Mouse (Mus musculus): ENCODE measurements at regions not wholly inside any gene's neighbourhood (a gene's known extent, or its start where the extent isn't known, plus 50 kb on each side); places are given as distances from the start of the nearest gene placed in this dataset.

GRCm38 (mm10) chr1:186399762-186400161 is 282.7 kb upstream of the Lyplal1 start:
- Histone ChIP-seq H3K4me1 (no peaks in the 10 kb centered on the region), H3K36me3 (no peaks in the 10 kb centered on the region), H3K9me3 (no peaks in the 10 kb centered on the region), H3K4me2 (no peak overlapping the region), H3K27me3 (replicated peaks) (no peaks in the 10 kb centered on the region), H3K27ac (peak overlapping the region; percentile 26; the same call in 1 of the 2 replicates), H3K9ac (no peak overlapping the region), H3K4me3 (replicated peaks) (no peak overlapping the region)
- WGBS: 10% methylated on average over 8 of the region's 8 CpGs
- ATAC-seq (ENCODE audit: insufficient read depth, low FRiP score, low read depth): no peak; the same call in 1 of the 2 replicates

GRCm38 (mm10) chr1:186393005-186393404 is 275.9 kb upstream of the Lyplal1 start:
- Histone ChIP-seq H3K36me3 (no peaks in the 10 kb centered on the region), H3K4me2 (no peak overlapping the region), H3K9ac (no peak overlapping the region), H3K4me3 (replicated peaks) (no peak overlapping the region), H3K27ac (no peak overlapping the region), H3K4me1 (no peaks in the 10 kb centered on the region), H3K27me3 (replicated peaks) (no peaks in the 10 kb centered on the region), H3K9me3 (no peaks in the 10 kb centered on the region)
- no peak for ATAC-seq (ENCODE audit: insufficient read depth, low FRiP score, low read depth)
- WGBS: 52% methylated on average over 5 of the region's 5 CpGs

- Histone ChIP-seq H3K9ac (no peak overlapping the region), H3K36me3 (no peaks in the 10 kb centered on the region), H3K4me3 (replicated peaks) (no peak overlapping the region), H3K9me3 (no peaks in the 10 kb centered on the region), H3K27me3 (replicated peaks) (no peaks in the 10 kb centered on the region), H3K4me1 (no peaks in the 10 kb centered on the region), H3K27ac (no peak overlapping the region), H3K4me2 (no peak overlapping the region)
- ATAC-seq (ENCODE audit: insufficient read depth, low FRiP score, low read depth): no peak
- WGBS: 70% methylated on average over 4 of the region's 4 CpGs
These were observed 267.3 kb upstream of the Lyplal1 start for GRCm38 (mm10) chr1:186384440-186384839.

- H3K27me3 ChIP-seq (replicated peaks): no peaks in the 10 kb centered on the region
- no peak for ATAC-seq (ENCODE audit: insufficient read depth, low FRiP score, low read depth)
- no peaks in the 10 kb centered on the region for H3K9me3 ChIP-seq
- H3K27ac ChIP-seq: no peak overlapping the region
- 75% methylated on average over 2 of the region's 2 CpGs for WGBS
- H3K4me1 ChIP-seq: no peaks in the 10 kb centered on the region
- no peak overlapping the region for H3K4me2 ChIP-seq
- H3K9ac ChIP-seq: no peak overlapping the region
- H3K4me3 ChIP-seq (replicated peaks): no peak overlapping the region
- no peaks in the 10 kb centered on the region for H3K36me3 ChIP-seq
These were observed 266.3 kb upstream of the Lyplal1 start for GRCm38 (mm10) chr1:186383453-186383852.

GRCm38 (mm10) chr1:186383006-186383405 is 265.9 kb upstream of the Lyplal1 start:
- ATAC-seq (ENCODE audit: insufficient read depth, low FRiP score, low read depth): no peak

GRCm38 (mm10) chr1:186379938-186380847 is 263.1 kb upstream of the Lyplal1 start:
- Histone ChIP-seq H3K4me1 (no peaks in the 10 kb centered on the region), H3K4me2 (no peak overlapping the region), H3K9ac (no peak overlapping the region), H3K9me3 (no peaks in the 10 kb centered on the region), H3K27me3 (replicated peaks) (no peaks in the 10 kb centered on the region), H3K4me3 (replicated peaks) (no peak overlapping the region), H3K27ac (no peak overlapping the region), H3K36me3 (no peaks in the 10 kb centered on the region)
- WGBS: 79% methylated on average over 10 of the region's 10 CpGs
- ATAC-seq (ENCODE audit: insufficient read depth, low FRiP score, low read depth): no peak

More at GRCm38 (mm10) chr1:186383006-186383405, 265.9 kb upstream of the Lyplal1 start:
- Histone ChIP-seq H3K27ac (no peak overlapping the region), H3K4me3 (replicated peaks) (no peak overlapping the region), H3K36me3 (no peaks in the 10 kb centered on the region), H3K4me2 (no peak overlapping the region), H3K9me3 (no peaks in the 10 kb centered on the region), H3K9ac (no peak overlapping the region), H3K27me3 (replicated peaks) (no peaks in the 10 kb centered on the region), H3K4me1 (no peaks in the 10 kb centered on the region)
- WGBS: 82% methylated on average over 3 of the region's 3 CpGs

- no peaks in the 10 kb centered on the region for H3K9me3 ChIP-seq
- WGBS: 47% methylated on average over 9 of the region's 9 CpGs
- H3K9ac ChIP-seq: no peak overlapping the region
- no peaks in the 10 kb centered on the region for H3K4me1 ChIP-seq
- H3K27ac ChIP-seq: no peak overlapping the region
- no peak overlapping the region for H3K4me3 ChIP-seq (replicated peaks)
- no peaks in the 10 kb centered on the region for H3K27me3 ChIP-seq (replicated peaks)
- H3K36me3 ChIP-seq: no peaks in the 10 kb centered on the region
- no peak overlapping the region for H3K4me2 ChIP-seq
- no peak for ATAC-seq (ENCODE audit: insufficient read depth, low FRiP score, low read depth)
These were observed 260.0 kb upstream of the Lyplal1 start for GRCm38 (mm10) chr1:186376906-186377623.

GRCm38 (mm10) chr1:186374009-186374649 is 257.0 kb upstream of the Lyplal1 start:
- WGBS: 37% methylated on average over 9 of the region's 9 CpGs
- H3K4me1 ChIP-seq: no peaks in the 10 kb centered on the region

GRCm38 (mm10) chr1:186373386-186373785 is 256.3 kb upstream of the Lyplal1 start:
- no peak for ATAC-seq (ENCODE audit: insufficient read depth, low FRiP score, low read depth)
- Histone ChIP-seq H3K36me3 (no peaks in the 10 kb centered on the region), H3K4me2 (no peak overlapping the region), H3K4me1 (no peaks in the 10 kb centered on the region), H3K4me3 (replicated peaks) (no peak overlapping the region), H3K27me3 (replicated peaks) (no peaks in the 10 kb centered on the region), H3K9me3 (no peaks in the 10 kb centered on the region), H3K9ac (no peak overlapping the region), H3K27ac (no peak overlapping the region)
- WGBS: 56% methylated on average over 4 of the region's 4 CpGs

More at GRCm38 (mm10) chr1:186374009-186374649, 257.0 kb upstream of the Lyplal1 start:
- Histone ChIP-seq H3K9me3 (no peaks in the 10 kb centered on the region), H3K4me3 (replicated peaks) (no peak overlapping the region), H3K9ac (no peak overlapping the region), H3K27me3 (replicated peaks) (no peaks in the 10 kb centered on the region), H3K4me2 (no peak overlapping the region), H3K27ac (no peak overlapping the region), H3K36me3 (no peaks in the 10 kb centered on the region)
- ATAC-seq (ENCODE audit: insufficient read depth, low FRiP score, low read depth): no peak

GRCm38 (mm10) chr1:186372770-186373353 is 255.8 kb upstream of the Lyplal1 start:
- H3K9me3 ChIP-seq: no peaks in the 10 kb centered on the region
- H3K36me3 ChIP-seq: no peaks in the 10 kb centered on the region
- no peaks in the 10 kb centered on the region for H3K4me1 ChIP-seq
- WGBS: 92% methylated on average over 2 of the region's 2 CpGs
- no peaks in the 10 kb centered on the region for H3K27me3 ChIP-seq (replicated peaks)
- H3K27ac ChIP-seq: no peak overlapping the region
- no peak overlapping the region for H3K4me3 ChIP-seq (replicated peaks)
- ATAC-seq (ENCODE audit: insufficient read depth, low FRiP score, low read depth): 0 out of 2 replicates have a peak, but pooled peaks have one; percentile 43
- no peak overlapping the region for H3K4me2 ChIP-seq
- no peak overlapping the region for H3K9ac ChIP-seq

- H3K9ac ChIP-seq: no peak overlapping the region
- no peak for ATAC-seq (ENCODE audit: insufficient read depth, low FRiP score, low read depth)
- WGBS: 88% methylated on average over 4 of the region's 4 CpGs
- H3K4me2 ChIP-seq: no peak overlapping the region
- H3K4me3 ChIP-seq (replicated peaks): no peak overlapping the region
- no peaks in the 10 kb centered on the region for H3K27me3 ChIP-seq (replicated peaks)
- no peaks in the 10 kb centered on the region for H3K36me3 ChIP-seq
- H3K9me3 ChIP-seq: no peaks in the 10 kb centered on the region
- no peak overlapping the region for H3K27ac ChIP-seq
- H3K4me1 ChIP-seq: no peaks in the 10 kb centered on the region
These were observed 246.2 kb upstream of the Lyplal1 start for GRCm38 (mm10) chr1:186363356-186363755.

All from stomach, embryonic 15.5 days (tissue).